10 mouse cellular contexts compared by ENCODE assay signal in the genomic region with DNA sequence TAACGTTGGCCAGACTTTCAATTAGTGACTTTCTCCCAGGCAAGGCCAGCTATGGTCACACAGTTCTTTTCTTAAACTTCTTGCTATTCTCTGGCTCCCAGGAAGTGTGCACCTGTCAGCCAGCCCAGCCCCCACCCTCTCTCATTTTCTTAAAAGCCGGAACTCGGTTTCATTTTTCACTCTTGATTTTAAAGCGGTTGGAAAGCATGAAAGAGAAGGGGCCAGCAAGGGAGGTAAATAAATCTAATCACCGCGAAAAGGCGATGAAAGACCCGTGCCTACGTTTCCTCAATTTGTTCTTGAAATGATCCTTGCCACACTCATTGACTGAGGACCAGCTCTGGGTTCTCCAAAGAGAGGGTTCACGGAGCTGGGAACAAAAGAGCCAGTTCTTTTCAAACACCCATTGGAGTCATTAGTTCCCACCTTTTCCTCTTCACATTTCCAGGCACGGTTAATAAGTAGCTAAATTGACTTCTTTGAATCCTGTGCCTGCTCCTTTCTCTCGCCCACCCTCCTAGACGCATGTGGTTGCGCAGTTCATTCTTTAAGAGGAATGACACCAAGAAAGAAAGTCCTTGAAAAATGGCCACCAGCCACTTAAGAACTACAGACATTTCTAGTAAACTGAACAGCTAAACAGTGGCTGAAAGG.
DNase-seq lines count a peak whose midpoint lies in the region; ATAC-seq and TF ChIP-seq lines count a peak whose summit lies in the region.
"Had no signal": no experiment of that assay in that cellular context is flagged by ENCODE, and none has a peak within 500 bp of the region (broad histone marks: within the 10 kb centered on the region; RNA-seq: fewer than 3 reads in every experiment).

No protein-coding gene starts in this region.

- peak overlapping the region; percentile 59 for H3K27ac ChIP-seq in kidney, embryonic 15.5 days
- no peak overlapping the region for H3K27ac ChIP-seq in embryonic facial prominence, embryonic 14.5 days (replicated peaks; ENCODE audit: low read depth, low read length)
- no peak overlapping the region for H3K27ac ChIP-seq in limb, embryonic 13.5 days
- H3K27ac ChIP-seq in thymus, adult 2 months (ENCODE audit: control insufficient read depth, insufficient read depth, low read length) = 0 out of 2 replicates have a peak overlapping the region, but pooled peaks have one; percentile 10

- H3K4me2 ChIP-seq in kidney, embryonic 15.5 days = peak overlapping the region; percentile 45
- no peak overlapping the region for H3K4me2 ChIP-seq in embryonic facial prominence, embryonic 14.5 days (ENCODE audit: low read depth, low read length)
- H3K4me2 ChIP-seq in limb, embryonic 13.5 days (replicated peaks) = peak overlapping the region; percentile 28
- H3K4me2 ChIP-seq: liver, embryonic 11.5 days had no signal

- H3K4me1 ChIP-seq in kidney, embryonic 15.5 days = peaks cover 17% of the 10 kb centered on the region
- peaks cover 3% of the 10 kb centered on the region for H3K4me1 ChIP-seq in embryonic facial prominence, embryonic 14.5 days (ENCODE audit: control insufficient read depth, insufficient read depth, low read length)
- H3K4me1 ChIP-seq in limb, embryonic 13.5 days = peaks cover 16% of the 10 kb centered on the region
- peaks cover 26% of the 10 kb centered on the region for H3K4me1 ChIP-seq in thymus, adult 2 months (replicated peaks; ENCODE audit: control insufficient read depth, insufficient read depth, low read length)

- no peak for DNase-seq in kidney, adult 11 months
- peak; percentile 57 for DNase-seq in embryonic facial prominence, embryonic 14.5 days (ENCODE audit: low spot score)
- peak; percentile 28 for DNase-seq in thymus, adult 2 months
- no peak for DNase-seq in cerebellum, postnatal 25 days
- no peak for DNase-seq in spleen, postnatal 14 days (ENCODE audit: low spot score in 2 of 2)
- no peak for DNase-seq in heart, adult 9 months (ENCODE audit: low spot score in 2 of 2)

- no peaks in the 10 kb centered on the region for H3K36me3 ChIP-seq in kidney, embryonic 15.5 days
- H3K36me3 ChIP-seq in embryonic facial prominence, embryonic 14.5 days (ENCODE audit: control insufficient read depth, insufficient read depth, low read length) = no peaks in the 10 kb centered on the region
- H3K36me3 ChIP-seq in limb, embryonic 13.5 days = no peaks in the 10 kb centered on the region
- no peaks in the 10 kb centered on the region for H3K36me3 ChIP-seq in thymus, adult 2 months (ENCODE audit: control insufficient read depth, insufficient read depth, low read length)

- H3K27me3 ChIP-seq in kidney, embryonic 15.5 days = peaks cover 36% of the 10 kb centered on the region
- no peaks in the 10 kb centered on the region for H3K27me3 ChIP-seq in embryonic facial prominence, embryonic 14.5 days (replicated peaks; ENCODE audit: control insufficient read depth, insufficient read depth, low read length)
- peaks cover 27% of the 10 kb centered on the region for H3K27me3 ChIP-seq in limb, embryonic 13.5 days
- H3K27me3 ChIP-seq in thymus, adult 2 months (ENCODE audit: control insufficient read depth, insufficient read depth, low read length) = no peaks in the 10 kb centered on the region

- peak; percentile 80 for ATAC-seq in kidney, embryonic 15.5 days (replicated peaks; ENCODE audit: low FRiP score)
- peak; percentile 50; the same call in 1 of the 2 replicates for ATAC-seq in embryonic facial prominence, embryonic 14.5 days (ENCODE audit: low read depth)
- no peak for ATAC-seq in limb, embryonic 13.5 days (ENCODE audit: low FRiP score, low read depth)

- WGBS in kidney, embryonic 15.5 days = 21% methylated on average over 14 of the region's 14 CpGs
- 48% methylated on average over 14 of the region's 14 CpGs for WGBS in embryonic facial prominence, embryonic 14.5 days
- WGBS in limb, embryonic 13.5 days = 26% methylated on average over 14 of the region's 14 CpGs
- 25% methylated on average over 14 of the region's 14 CpGs for WGBS in thymus, adult 2 months

- H3K9ac ChIP-seq in kidney, embryonic 15.5 days = no peak overlapping the region
- no peak overlapping the region for H3K9ac ChIP-seq in embryonic facial prominence, embryonic 14.5 days (ENCODE audit: low read depth, low read length)
- no peak overlapping the region for H3K9ac ChIP-seq in limb, embryonic 13.5 days
- H3K9ac ChIP-seq: forebrain, postnatal 0 days had no signal

- no peaks in the 10 kb centered on the region for H3K9me3 ChIP-seq in kidney, embryonic 15.5 days (replicated peaks)
- no peaks in the 10 kb centered on the region for H3K9me3 ChIP-seq in embryonic facial prominence, embryonic 14.5 days (ENCODE audit: control insufficient read depth, low read length)
- H3K9me3 ChIP-seq in limb, embryonic 13.5 days = no peaks in the 10 kb centered on the region

- no peak for TF ChIP-seq CTCF in thymus, adult 2 months (IDR thresholded peaks at IDR 0.05; ENCODE audit: borderline replicate concordance, control insufficient read depth, extremely low read depth, insufficient read depth, low read length, poor library complexity)

- TF ChIP-seq POLR2A in thymus, adult 2 months (IDR thresholded peaks at IDR 0.05; ENCODE audit: control insufficient read depth, extremely low read depth, insufficient read depth, low read length, poor library complexity) = no peak

- peak overlapping the region; percentile 20; the same call in 1 of the 2 replicates for H3K4me3 ChIP-seq in kidney, embryonic 15.5 days (replicated peaks)
- no peak overlapping the region for H3K4me3 ChIP-seq in embryonic facial prominence, embryonic 14.5 days (ENCODE audit: low read depth, low read length)
- no peak overlapping the region for H3K4me3 ChIP-seq in limb, embryonic 13.5 days
- peak overlapping the region; percentile 24 for H3K4me3 ChIP-seq in thymus, adult 2 months (ENCODE audit: control insufficient read depth, insufficient read depth, low read length)

Comparison
In these comparisons a context has a peak if more than half of its experiments do, and no peak if none do; other contexts are left out.
1. H3K27ac ChIP-seq: peak in kidney, embryonic 15.5 days (single experiment) and thymus, adult 2 months (single experiment); none in embryonic facial prominence, embryonic 14.5 days (single experiment) and limb, embryonic 13.5 days (single experiment).
2. H3K4me3 ChIP-seq: peak in kidney, embryonic 15.5 days (single experiment) and thymus, adult 2 months (single experiment); none in embryonic facial prominence, embryonic 14.5 days (single experiment) and limb, embryonic 13.5 days (single experiment).
3. DNase-seq: peak in embryonic facial prominence, embryonic 14.5 days (single experiment) and thymus, adult 2 months (single experiment); none in kidney, adult 11 months (single experiment), cerebellum, postnatal 25 days (0 of 2), spleen, postnatal 14 days (0 of 2) and heart, adult 9 months (0 of 2).